Mouse (Mus musculus) thymus, adult 2 months (tissue): ENCODE results near the gene Gm20388. TPM values are rescaled to one million over a fixed set of nuclear protein-coding genes. Genes with fewer than 3 reads are reported as not detected.
A peak's percentile ranks its signal among the peaks of the same experiment; 100 is the strongest.

Experiments
- DNase-seq: peaks from one replicate; pipeline ENCODE4 v3.0.0; 2021
- H3K27ac ChIP-seq: fragments of 200-500 bp; 2 replicates; pipeline ENCODE4 v1.5.1; 2012; ENCODE audit warnings: low read length, control low read depth; ENCODE audit not compliant: control insufficient read depth, insufficient read depth
- H3K27me3 ChIP-seq: fragments of 200-500 bp; 2 replicates; pipeline ENCODE4 v1.6.1; 2012; ENCODE audit warnings: mild to moderate bottlenecking, low read length, moderate library complexity, mixed read lengths; ENCODE audit not compliant: control insufficient read depth, insufficient read depth
- H3K36me3 ChIP-seq: fragments of 200-500 bp; 2 replicates; pipeline ENCODE4 v1.6.1; 2012; ENCODE audit warnings: mild to moderate bottlenecking, low read length, moderate library complexity; ENCODE audit not compliant: control insufficient read depth, insufficient read depth
- H3K4me1 ChIP-seq: fragments of 200-500 bp; replicated peaks from 2 replicates; pipeline ENCODE4 v1.6.1; 2012; ENCODE audit warnings: low read length; ENCODE audit not compliant: control insufficient read depth, insufficient read depth
- H3K4me3 ChIP-seq: fragments of 200-500 bp; 2 replicates; pipeline ENCODE4 v1.5.1; 2012; ENCODE audit warnings: mild to moderate bottlenecking, low read length, control low read depth, moderate library complexity; ENCODE audit not compliant: control insufficient read depth, insufficient read depth
- CTCF ChIP-seq: fragments of 200-500 bp; IDR thresholded peaks from 2 replicates; pipeline ENCODE4 v1.5.1; 2012; ENCODE audit warnings: mild to moderate bottlenecking, control low read depth, low read length, moderate library complexity, borderline replicate concordance; ENCODE audit not compliant: control insufficient read depth, poor library complexity, insufficient read depth; ENCODE audit errors: extremely low read depth
- POLR2A ChIP-seq: fragments of 200-500 bp; IDR thresholded peaks from 2 replicates; pipeline ENCODE4 v1.6.1; 2012; ENCODE audit warnings: mild to moderate bottlenecking, low read length, control low read depth, moderate library complexity; ENCODE audit not compliant: control insufficient read depth, poor library complexity, insufficient read depth; ENCODE audit errors: extremely low read depth
- WGBS: fragments of 180-500 bp; shearing (Covaris S2); methylation state at CpG from one replicate; pipeline ENCODE4 v1.1.7; 2018; 5-methylcytosine and 5-hydroxymethylcytosine counted together
- polyA plus RNA-seq: library from polyadenylated mRNA; depleted of rRNA; stranded (reverse); fragments of >200 nt; gene quantifications from 2 replicates; pipeline ENCODE4 v1.2.3, GENCODE M21; 2012

The Gm20388 gene
- polyA plus RNA-seq, 1 experiment = 103 TPM

- no peaks in the 10 kb centered on the region for H3K27me3 ChIP-seq
- 96% methylated on average over 7 of the region's 7 CpGs for WGBS
Measured at GRCm38 (mm10) chr8:120136618-120137017, 226.0 kb downstream of the Gm20388 start.

GRCm38 (mm10) chr8:120138958-120139357 is 228.3 kb downstream of the Gm20388 start:
- Histone ChIP-seq H3K4me3 (no peak overlapping the region), H3K4me1 (peaks cover 29% of the 10 kb centered on the region), H3K36me3 (no peaks in the 10 kb centered on the region), H3K27ac (no peak overlapping the region), H3K27me3 (no peaks in the 10 kb centered on the region)
- TF ChIP-seq POLR2A (no peak), CTCF (no peak)
- WGBS = 97% methylated on average over 2 of the region's 2 CpGs
- DNase-seq = no peak

More at GRCm38 (mm10) chr8:120136618-120137017, 226.0 kb downstream of the Gm20388 start:
- Histone ChIP-seq H3K4me1 (peaks cover 29% of the 10 kb centered on the region), H3K4me3 (no peak overlapping the region), H3K27ac (peak overlapping the region; percentile 67; the same call in 1 of the 2 replicates), H3K36me3 (no peaks in the 10 kb centered on the region)
- TF ChIP-seq CTCF (no peak), POLR2A (no peak)
- no peak for DNase-seq

DNA sequence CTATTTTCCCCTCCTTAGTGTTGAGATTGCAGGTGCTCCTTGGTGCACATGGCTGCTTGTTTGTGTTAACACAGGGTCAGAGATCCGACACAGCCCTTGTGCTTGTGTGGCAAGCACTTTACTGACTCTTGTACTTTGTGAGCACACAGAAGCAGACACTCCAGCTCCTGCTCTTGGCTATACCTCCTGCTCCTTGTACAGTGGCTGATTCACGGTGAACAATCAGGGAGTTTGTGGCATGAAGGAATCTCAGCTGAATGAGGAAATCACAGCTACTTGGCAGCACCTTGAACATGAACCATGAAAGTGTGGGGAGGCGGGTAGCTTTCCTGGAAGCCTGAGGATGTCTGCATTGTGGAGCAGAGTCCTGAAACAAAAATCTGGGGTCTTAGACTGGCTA is 230.1 kb downstream of the Gm20388 start:
- H3K27me3 ChIP-seq = no peaks in the 10 kb centered on the region
- WGBS = 90% methylated on average over 3 of the region's 3 CpGs
- H3K4me1 ChIP-seq = peaks cover 29% of the 10 kb centered on the region
- TF ChIP-seq POLR2A (no peak), CTCF (no peak)
- no peak overlapping the region for H3K27ac ChIP-seq
- H3K36me3 ChIP-seq = no peaks in the 10 kb centered on the region
- DNase-seq = no peak
- H3K4me3 ChIP-seq = no peak overlapping the region

GRCm38 (mm10) chr8:120143911-120144651 is 233.4 kb downstream of the Gm20388 start:
- DNase-seq = no peak
- WGBS = 93% methylated on average over 15 of the region's 15 CpGs

DNA sequence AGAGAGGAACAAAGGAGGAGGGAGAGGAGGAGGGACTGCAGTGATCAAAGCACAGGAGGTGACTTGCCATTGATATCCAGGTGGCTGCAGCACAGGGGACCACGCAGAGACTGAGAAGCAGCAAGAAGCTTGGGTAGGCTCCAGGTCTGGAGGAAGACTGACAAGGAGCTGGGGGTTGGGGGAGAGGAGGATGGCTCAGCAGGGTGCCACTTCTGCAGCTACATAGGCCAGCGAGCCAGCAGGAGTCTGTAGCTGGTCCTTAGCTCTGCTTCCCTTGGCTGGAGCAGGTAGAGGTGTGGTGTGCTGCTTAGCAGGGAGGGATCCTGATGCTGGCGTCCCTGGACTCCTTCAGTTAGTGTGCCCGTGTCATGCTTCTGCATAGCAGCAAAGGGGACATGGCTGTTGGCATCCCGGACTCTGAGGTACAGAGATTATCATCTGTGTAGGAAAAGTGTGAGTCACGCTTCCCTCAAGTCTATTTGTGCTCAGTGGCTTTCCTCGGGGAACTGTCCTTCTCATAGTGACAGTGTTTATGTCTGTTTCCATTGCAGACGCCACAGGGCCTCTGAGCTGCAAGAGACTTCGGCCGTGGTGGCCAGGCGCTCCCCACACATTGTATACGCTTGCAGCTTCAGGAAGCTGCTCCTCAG is 234.1 kb downstream of the Gm20388 start:
- H3K36me3 ChIP-seq = no peaks in the 10 kb centered on the region
- 82% methylated on average over 12 of the region's 12 CpGs for WGBS
- TF ChIP-seq CTCF = no peak
- TF ChIP-seq POLR2A = no peak
- no peaks in the 10 kb centered on the region for H3K4me1 ChIP-seq
- no peak for DNase-seq
- H3K4me3 ChIP-seq = no peak overlapping the region
- H3K27ac ChIP-seq = no peak overlapping the region
- no peaks in the 10 kb centered on the region for H3K27me3 ChIP-seq

More at GRCm38 (mm10) chr8:120143911-120144651, 233.4 kb downstream of the Gm20388 start:
- no peak for TF ChIP-seq POLR2A
- no peak for TF ChIP-seq CTCF
- Histone ChIP-seq H3K36me3 (no peaks in the 10 kb centered on the region), H3K4me3 (no peak overlapping the region), H3K27me3 (no peaks in the 10 kb centered on the region), H3K4me1 (0 out of 2 replicates have a peak, but pooled peaks cover 3% of the 10 kb centered on the region), H3K27ac (no peak overlapping the region)

- TF ChIP-seq POLR2A (no peak), CTCF (no peak)
- no peak for DNase-seq
- Histone ChIP-seq H3K36me3 (no peaks in the 10 kb centered on the region), H3K4me3 (no peak overlapping the region), H3K27me3 (no peaks in the 10 kb centered on the region), H3K4me1 (no peaks in the 10 kb centered on the region), H3K27ac (no peak overlapping the region)
- WGBS = 97% methylated on average over 1 of the region's 1 CpGs
Measured at GRCm38 (mm10) chr8:120146051-120146450, 235.4 kb downstream of the Gm20388 start.
